Mouse (Mus musculus): ENCODE measurements around the gene 2610507B11Rik.
"Not testable (repeated sequence)": the region's sequence is repeated elsewhere in the genome, so short reads cannot be mapped to it uniquely, and the experiment has no call there.

2610507B11Rik gene

DNA sequence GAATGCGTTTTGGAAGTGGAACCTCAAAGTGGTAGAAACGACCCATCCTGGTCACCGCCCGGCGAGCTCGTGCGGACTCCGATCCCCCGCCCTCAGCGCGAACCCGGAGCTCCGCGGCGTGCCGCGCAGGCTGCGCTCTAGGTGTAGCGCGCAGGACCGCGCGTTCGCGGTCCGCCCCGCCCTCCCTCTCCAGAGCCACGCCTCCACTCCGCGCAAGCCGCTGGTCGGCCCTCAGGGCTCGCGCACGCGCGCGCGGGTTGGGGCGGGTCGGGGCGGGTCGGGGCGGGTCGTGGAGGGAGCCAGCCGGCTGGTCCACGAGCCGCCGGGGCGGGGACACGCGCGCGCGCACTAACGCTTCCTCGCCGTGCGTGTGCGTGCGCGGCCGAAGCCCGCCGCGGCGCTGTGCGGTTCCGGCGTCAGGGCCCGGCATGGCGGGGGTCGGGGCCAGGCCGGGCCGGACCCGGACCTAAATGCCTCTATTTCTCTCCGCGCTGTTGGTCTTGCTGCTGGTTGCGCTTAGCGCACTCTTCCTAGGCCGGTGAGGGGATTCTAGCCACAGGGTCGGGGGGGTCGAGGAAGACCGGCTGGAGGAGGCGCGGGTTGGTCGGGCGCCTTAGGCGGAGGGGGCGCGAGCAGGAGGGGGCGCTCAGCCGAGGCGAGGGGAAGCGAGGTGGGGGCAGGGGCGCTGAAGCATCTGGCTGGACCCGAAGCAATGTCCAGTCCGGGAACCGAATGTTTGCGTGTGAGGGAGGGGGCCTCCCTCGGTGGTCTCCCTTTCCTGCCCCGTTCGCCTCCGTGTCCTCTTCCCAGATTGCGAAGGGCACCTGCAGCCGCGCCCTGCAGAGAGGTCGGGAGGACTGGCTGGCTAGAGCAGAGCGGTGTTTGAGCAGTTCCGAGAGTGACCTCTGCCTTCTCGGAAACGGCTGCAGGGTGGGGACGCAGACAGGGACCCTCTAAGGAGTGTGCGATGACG lies at the start of gene 2610507B11Rik:
Gene 2610507B11Rik, plus strand, starts transcription at position 373 of the 973 bp plus-strand sequence.
- in situ Hi-C loops (cut with MboI, MseI) = no loop called here

DNA sequence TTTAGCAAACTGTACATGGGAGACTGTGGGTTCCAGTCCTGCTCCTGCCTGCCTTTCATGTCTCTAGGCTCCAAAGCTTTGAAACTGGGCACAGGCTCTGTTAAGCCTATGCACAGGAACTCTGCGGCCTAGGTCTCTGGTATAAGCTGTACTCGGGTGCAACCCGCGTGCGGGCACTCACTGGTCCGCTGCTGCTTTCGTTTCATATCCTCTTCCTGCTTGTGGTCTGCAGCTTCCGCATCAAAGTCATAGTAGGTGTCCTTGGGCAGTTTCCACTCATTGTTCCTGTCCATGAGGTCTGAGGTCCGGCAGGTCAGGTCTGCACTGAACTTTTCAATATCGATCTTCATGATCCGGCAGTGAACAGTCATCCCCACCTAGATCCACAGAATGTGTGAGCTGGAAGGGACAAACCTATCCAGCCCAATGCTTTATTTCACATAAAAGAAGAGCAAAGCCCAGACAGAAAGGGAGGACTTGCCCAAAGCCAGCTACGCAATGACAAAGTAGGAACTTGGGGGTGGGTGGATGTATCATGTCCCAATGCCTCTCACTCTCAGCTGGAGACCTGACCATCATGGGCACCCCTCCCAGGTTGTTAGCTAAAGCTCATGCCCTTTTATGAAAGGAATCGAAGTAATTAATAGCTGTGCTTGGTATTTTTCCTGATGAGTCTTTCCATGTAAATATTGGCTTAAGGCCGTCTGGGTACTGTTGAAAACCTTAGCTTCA lies 48.3 kb upstream of the 2610507B11Rik start:
- in situ Hi-C loops (cut with MboI, MseI) = no loop called here

DNA sequence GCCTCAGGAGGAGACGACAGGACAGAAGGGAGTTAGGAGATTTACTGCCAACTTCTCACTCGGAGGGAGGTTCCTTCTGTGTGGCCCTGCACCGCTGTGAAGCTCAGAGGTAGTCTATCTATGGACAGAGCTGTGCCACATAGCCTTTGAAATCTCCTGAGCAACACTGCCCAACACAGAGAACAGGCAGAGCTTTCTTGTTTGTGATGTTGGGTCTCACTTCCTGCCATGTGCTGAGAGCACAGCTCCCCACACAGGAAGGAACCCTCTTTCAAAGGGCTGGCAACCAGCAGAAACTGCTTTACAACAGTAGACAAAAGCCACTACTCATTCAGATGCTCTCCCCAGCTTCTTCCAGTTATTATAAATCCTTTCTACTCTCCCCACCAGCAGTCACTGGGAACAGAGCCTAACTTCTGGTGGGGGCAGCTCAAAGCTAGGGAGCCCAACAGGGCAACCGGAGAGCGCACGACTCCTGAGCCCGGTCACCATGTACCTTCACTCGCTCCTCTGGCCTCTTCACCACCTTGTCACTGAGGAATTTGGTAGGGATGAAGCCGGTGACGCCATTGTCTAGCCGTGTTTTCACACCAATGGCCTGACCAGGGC lies 45.7 kb upstream of the 2610507B11Rik start:
- in situ Hi-C loops (cut with MboI, MseI) = no loop called here

DNA sequence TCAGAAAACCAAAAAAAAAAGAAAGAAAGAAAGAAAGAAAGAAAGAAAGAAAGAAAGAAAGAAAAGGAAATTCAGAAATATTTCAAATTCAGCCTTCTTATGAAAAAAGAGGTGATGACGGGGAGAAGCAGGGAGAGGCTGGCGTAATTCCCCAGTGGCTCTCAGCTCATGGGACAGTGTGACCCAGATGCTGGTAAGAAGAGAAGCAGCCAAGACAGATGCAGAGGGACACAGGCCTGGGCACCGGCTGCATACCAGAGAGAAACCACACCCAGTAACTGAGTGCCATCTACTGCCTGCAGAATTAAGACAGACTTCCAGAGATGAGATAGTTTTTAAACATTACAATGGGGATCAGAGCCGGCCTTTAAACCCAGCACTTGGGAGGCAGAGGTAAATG lies 38.0 kb upstream of the 2610507B11Rik start:
- in situ Hi-C loops (cut with MboI, MseI) = no loop called here

DNA sequence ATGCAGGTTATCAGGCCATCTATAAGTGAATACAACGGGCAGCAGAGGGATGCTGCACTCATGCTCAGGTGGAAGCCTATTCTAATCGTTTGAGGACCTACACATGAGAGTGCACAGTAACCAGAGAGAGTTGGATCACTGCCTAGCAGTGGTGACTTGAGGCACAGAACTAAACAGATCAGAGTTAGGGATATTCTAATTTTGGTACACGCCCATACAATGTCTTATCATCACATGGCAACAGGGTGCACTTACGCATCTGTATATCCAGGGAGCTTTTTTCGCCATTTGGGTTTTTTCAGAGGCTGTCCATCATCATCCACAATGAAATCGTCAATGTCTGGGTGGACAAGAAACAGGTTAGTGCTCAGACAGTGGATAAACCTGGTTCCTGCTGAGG lies 30.0 kb upstream of the 2610507B11Rik start:
- in situ Hi-C loops (cut with MboI, MseI) = loop anchor here (25.0 kb wide), 1 partner anchor 1781 kb away; no protein-coding TSS in a partner anchor

DNA sequence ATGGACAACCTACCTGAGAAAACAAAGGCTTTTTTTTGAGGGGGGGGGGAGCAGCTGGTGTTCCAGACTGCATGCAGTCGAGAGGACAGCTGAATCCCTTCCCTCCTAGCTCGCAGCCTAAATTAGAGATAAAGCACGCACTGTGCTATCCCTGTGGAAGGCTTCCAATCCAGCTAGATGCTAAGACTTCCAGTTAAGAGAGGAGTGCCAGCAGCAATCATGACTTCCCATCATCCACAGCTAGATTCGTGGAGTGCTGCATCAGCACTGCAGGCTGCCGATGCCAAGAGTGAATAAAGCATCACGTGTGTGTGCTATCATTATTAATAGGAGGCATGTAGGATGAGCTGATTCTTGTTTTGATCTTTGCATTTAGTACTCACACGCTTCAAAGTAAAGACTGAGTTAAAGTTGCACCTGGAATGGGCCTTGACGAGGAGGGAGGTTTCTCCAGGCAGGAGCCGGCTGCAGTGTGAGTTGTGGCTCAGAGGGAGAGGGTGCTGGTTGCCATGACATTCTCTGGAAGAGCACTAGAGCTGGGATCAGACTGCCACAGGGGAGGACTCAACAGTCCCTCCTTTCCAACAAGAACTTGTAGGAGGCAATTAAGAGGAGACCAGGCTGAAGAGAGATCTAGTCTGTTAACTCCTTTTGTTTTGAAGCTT lies 21.2 kb upstream of the 2610507B11Rik start:
- in situ Hi-C loops (cut with MboI, MseI) = loop anchor here (25.0 kb wide), 1 partner anchor 1772 kb away; no protein-coding TSS in a partner anchor

DNA sequence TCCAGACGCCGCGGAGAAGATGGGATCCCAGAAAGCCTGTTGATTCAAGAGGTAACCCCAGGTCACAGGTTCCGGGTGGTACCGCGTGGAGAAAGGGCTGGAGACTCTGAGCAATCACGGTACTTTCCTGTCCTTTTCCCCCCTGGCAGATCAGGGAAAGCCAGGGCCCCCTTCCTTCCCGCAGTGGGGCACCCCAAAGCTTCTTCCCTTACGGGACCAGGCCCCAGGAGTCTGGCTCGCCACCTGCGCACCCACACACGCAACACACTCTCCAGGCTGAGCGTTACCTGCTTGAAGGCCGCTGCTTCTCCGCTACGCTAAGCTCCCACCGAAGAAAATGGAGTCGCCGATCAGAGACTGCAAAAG lies 16.3 kb upstream of the 2610507B11Rik start:
- in situ Hi-C loops (cut with MboI, MseI) = loop anchor here (25.0 kb wide), 1 partner anchor 1767 kb away; no protein-coding TSS in a partner anchor

DNA sequence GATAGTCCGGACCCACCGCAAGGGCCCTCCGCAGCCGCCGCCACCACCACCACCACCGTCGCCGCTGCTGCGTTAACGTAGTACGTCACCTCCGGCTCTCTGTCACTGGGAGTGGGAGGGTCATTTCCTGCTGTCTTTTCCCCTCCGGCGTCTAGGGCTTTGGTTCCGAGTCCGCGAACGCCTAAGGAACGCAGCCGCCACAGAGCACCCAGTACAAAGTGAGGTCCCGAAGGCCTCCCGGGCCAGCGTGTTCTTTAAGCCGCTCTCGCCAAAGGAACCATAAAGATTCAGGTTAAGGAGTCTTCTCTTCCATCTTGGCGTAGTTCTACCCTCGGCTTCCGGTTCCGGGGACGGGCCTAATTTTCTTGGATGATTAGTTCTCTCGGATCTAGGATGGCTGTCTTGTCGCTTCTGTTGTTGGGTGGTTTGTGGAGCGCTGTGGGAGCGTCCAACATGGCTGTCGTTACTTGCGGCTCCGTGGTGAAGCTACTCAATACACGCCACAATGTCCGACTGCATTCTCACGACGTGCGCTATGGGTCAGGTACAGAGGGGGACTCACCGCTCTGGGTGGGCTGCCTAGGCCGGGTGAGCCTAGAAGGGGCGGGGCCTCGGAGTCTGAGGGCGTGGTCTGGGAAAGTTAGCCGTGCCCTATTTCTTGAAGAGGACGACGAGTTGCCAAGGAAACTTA lies 15.8 kb upstream of the 2610507B11Rik start, which contains the start of the genes Sdf2 and Supt6:
Gene Sdf2, plus strand, starts transcription at position 120 of the 691 bp plus-strand sequence.
Gene Supt6, minus strand, starts transcription at position 361 of the 691 bp plus-strand sequence.
- in situ Hi-C loops (cut with MboI, MseI) = loop anchor here (25.0 kb wide), 1 partner anchor 1767 kb away; no protein-coding TSS in a partner anchor

DNA sequence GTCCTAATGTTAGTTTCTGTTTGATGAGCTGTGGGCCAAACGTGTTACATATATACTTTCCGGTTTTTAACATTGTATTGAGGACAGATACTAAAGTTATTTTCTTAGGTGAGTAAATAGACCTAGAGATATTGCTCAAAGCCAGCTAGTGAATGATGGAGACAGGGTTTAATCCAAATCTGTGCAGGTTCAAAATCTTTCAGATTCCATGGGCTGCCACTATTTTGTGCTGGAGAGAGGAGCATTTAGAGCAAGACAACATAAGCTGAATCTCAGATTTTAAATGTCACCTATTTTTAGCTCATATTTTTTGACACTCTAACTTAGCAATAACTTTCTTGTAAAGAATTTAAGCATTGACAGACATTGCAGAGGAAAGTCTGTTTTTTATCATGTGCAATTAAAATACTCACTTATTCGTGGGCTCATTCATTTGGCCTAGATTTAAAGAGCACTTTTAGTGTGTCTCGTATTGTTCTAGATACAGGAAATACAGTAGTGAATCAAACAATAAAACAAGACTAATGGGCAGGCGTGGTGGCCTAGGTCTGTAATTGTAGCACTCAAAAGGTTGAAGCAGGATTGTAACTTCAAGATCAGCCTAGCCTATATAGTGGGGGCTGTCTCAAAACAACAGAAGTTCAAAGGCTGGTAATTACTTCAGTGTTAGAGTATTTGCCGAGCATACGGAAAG lies 15.1 kb upstream of the 2610507B11Rik start:
- in situ Hi-C loops (cut with MboI, MseI) = loop anchor here (25.0 kb wide), 1 partner anchor 1766 kb away; no protein-coding TSS in a partner anchor

DNA sequence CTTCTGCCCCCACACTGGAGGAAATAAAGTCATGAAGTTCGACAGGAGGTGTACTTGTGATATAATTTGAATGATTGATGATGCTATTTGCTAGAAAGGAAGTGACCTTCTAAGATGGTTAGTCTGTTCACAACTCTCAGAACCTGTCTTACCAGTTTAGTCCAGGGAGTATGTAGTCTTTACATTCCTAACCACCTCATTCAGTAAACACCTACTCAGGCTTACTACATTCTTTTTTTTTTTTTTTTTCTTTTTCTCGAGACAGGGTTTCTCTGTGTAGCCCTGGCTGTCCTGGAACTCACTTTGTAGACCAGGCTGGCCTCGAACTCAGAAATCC lies 14.6 kb upstream of the 2610507B11Rik start:
- in situ Hi-C loops (cut with MboI, MseI) = loop anchor here (25.0 kb wide), 1 partner anchor 1765 kb away; no protein-coding TSS in a partner anchor

DNA sequence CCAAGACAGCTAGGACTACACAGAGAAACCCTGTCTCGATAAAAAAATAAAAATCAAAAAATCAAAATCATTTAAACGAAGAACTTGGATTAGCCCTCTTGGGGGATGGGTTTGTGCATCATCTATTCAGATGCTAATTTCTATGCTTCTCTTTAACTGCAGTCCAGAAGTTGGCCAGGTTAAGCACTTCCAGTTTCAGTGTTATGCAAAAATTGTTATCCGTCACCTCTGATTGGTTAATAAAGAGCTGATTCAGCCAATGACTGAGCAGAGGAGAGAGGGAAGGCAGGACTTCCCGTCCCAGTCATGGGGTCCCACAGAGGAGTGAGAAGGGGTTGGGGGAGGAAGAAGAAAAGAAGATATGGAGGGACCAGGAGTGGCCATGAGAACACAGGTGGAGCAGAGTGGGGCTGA lies 13.8 kb upstream of the 2610507B11Rik start:
- in situ Hi-C loops (cut with MboI, MseI) = loop anchor here (25.0 kb wide), 1 partner anchor 1765 kb away; no protein-coding TSS in a partner anchor

DNA sequence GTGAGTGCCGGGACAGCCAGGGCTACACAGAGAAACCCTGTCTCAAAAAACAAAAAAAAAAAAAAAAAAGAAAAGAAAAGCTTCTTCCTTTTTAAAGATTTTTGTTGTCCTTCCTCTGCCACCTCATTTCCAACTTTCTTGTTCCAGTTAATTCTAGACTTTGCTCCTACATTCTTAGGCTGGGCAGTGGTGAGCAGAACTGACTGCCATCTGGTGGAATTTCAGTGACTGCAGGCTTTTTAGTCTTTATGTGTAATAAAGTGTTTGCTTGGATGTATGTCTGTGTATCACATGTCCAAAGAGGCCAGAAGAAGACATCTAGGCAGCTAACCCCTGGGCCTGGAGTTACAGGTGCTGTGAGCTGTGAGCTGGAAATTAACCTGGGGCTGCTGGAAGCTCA lies 4.9 kb upstream of the 2610507B11Rik start:
- in situ Hi-C loops (cut with MboI, MseI) = no loop called here

DNA sequence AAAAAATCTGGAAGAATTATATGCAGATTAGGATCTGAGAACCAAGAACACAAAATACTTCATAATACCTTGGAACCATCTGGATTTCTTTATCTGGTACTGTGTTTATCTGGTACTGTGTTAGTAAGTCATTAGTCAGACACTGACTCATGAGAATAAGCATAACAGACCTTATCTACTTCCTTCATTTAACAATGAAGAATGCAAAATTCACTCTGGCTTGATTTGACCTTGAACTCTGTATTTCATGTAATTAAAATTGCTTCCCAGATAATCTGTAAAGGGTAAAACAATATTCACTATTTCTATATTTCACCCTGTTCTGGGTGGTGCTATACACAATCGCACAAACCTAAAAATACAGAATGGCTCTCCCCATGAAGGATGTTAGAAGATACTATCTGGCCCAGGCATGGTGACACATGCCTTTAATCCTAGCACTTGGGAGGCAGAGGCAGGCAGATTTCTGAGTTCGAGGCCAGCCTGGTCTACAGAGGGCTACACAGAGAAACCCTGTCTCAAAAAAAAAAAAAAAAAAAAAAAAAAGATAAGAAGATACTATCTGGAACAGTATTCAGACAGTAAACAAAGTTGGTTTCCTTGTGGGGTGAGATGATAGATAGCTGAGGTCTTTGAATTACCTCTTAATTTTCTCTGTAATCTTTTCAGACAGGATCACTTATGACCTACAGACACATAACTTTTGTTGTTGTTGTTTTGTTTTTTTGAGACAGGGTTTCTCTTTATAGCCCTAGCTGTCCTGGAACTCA lies 878 bp upstream of the 2610507B11Rik start:
- in situ Hi-C loops (cut with MboI, MseI) = no loop called here

DNA sequence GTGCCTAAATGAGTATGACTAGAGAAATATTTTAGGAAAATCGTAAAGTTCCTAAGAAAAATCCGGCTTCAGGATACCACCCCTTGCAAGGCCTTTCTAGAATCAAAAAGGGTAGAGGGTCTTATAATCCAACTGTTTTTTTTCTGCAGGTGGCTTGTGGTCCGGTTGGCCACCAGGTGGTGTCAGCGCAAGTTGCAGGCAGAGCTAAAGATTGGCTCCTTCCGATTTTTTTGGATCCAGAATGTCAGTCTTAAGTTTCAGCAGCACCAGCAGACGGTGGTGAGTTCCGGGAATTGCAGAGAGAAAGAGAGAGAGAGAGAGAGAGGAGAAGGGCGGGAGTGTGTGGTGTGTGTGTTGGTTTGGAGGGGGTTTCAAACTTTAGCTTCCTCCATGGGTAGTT lies 998 bp downstream of the 2610507B11Rik start:
- in situ Hi-C loops (cut with MboI, MseI) = no loop called here

DNA sequence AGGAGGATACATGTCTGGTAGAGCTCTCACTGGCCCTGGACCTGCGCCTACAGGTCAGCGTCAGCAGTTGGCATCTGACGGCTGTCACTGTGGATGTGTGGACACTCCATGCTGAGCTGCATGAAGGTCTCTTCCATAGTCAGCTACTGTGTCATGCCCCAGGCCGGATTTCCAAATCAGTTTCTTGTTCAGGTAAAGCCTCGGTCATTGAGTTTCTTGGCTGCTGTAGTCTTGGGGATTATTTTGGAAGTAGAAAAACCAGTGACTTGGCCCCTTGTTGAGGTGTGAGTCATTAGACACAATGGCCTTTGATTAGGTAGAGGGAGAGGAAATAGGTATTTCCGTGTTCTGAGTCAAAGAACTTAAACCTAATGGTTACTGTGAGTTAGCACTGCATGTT lies 4.0 kb downstream of the 2610507B11Rik start:
- in situ Hi-C loops (cut with MboI, MseI) = no loop called here

DNA sequence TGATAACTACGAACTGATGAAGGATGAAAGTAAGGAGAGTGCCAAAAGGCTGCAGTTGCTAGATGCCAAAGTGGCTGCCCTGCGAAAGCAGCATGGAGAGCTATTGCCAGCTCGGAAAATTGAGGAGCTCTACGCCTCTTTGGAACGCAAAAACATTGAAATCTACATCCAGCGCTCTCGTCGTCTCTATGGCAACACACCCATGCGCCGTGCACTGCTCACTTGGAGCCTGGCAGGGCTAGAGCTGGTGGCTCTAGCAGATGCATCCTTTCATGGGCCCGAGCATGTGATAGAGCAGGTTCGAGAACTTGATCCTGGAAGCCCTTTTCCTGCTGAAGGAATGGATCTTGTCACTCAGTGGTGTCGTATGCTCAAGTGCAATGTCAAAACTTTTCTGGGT lies 10.4 kb downstream of the 2610507B11Rik start:
- in situ Hi-C loops (cut with MboI, MseI) = no loop called here

DNA sequence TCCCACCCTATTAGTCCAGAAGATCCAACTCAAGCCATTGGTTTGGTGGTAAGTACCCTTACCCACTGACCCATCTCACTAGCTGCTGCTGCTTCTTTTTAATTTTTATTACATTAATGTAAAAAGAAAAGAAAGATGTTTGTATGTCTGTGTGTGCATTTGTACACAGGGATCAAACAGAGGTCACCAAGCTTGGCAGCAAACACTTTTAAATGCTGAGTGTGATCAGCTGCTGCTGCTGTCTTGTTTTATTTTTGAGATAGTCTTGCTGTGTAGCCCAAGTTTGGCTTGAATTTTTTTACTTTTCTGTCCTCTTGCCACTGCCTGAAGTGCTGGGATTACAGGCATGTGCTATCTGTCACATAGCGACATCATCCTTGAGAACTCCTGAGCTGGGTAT lies 14.0 kb downstream of the 2610507B11Rik start:
- in situ Hi-C loops (cut with MboI, MseI) = no loop called here

DNA sequence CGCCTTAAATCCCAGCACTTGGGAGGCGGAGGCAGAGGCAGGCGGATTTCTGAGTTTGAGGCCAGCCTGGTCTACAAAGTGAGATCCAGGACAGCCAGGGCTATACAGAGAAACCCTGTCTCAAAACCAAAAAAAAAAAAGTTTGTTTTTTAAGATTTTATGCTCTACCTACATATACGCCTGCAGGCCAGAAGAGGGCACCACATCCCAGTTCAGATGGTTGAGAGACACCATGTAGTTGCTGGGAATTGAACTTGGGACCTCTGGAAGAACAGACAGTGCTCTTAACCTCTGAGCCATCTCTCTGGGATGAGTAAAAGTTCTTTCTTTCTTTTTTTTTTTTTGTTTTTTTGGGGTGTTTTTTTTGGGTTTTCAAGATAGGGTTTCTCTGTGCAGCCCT lies 14.6 kb downstream of the 2610507B11Rik start:
- in situ Hi-C loops (cut with MboI, MseI) = not testable (repeated sequence)

DNA sequence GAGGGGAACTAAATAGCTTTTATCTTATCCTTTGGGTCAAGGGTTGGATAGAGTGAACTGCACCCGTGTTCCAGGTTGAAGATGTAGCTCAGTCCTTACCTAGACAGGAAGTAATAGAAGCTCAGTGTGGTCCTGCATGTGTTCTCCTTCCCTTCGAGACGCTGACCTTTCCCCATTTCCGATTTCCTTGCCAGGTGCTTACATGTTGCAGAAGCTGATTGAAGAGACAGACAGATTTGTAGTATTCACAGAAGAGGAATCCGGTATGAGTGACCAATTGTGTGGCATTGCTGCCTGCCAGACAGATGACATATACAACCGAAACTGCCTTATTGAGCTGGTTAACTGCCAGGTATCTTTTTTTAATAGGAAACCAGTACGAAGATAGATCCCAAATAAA lies 17.3 kb downstream of the 2610507B11Rik start:
- in situ Hi-C loops (cut with MboI, MseI) = no loop called here
